Mouse (Mus musculus) MEL (cell line): ENCODE results near the gene Cercam. TPM values are rescaled to one million over a fixed set of nuclear protein-coding genes. Genes with fewer than 3 reads are reported as not detected.

ENCODE experiments used
- DNase-seq: peaks from one replicate; pipeline ENCODE4 v3.0.0; 2011; ENCODE audit warnings: low read depth, low spot score
- H3K27ac ChIP-seq: 2 replicates; pipeline ENCODE4 v1.5.1; 2012; ENCODE audit warnings: low read depth, mild to moderate bottlenecking, control low read depth, low read length, moderate library complexity; ENCODE audit not compliant: control insufficient read depth
- H3K27me3 ChIP-seq, 2 experiments: fragments of 150-350 bp in 1 of 2; sonication (generic) in 1 of 2; 2 replicates each; pipeline ENCODE4 v1.6.1; 2012; ENCODE audit warnings: low read length in 2 of 2, mild to moderate bottlenecking in 2 of 2, improper control_type of control experiment in 1 of 2, moderate library complexity in 1 of 2; ENCODE audit not compliant: insufficient read depth in 2 of 2, control insufficient read depth in 1 of 2
- H3K36me3 ChIP-seq, 2 experiments: 2 replicates each; pipeline ENCODE4 v1.6.1; 2012 to 2014; ENCODE audit warnings: low read length in 2 of 2, improper control_type of control experiment in 1 of 2, inconsistent platforms in 1 of 2, mild to moderate bottlenecking in 1 of 2; ENCODE audit not compliant: insufficient read depth in 2 of 2, control insufficient read depth in 1 of 2
- H3K4me1 ChIP-seq, 2 experiments: fragments of 150-350 bp in 1 of 2; sonication (generic) in 1 of 2; 2 replicates each; pipeline ENCODE4 v1.6.1; 2012; ENCODE audit warnings: low read length in 2 of 2, improper control_type of control experiment in 1 of 2, mild to moderate bottlenecking in 1 of 2; ENCODE audit not compliant: insufficient read depth in 2 of 2, control insufficient read depth in 1 of 2
- H3K4me3 ChIP-seq, 2 experiments: fragments of 150-350 bp in 1 of 2; sonication (generic) in 1 of 2; 2 replicates each; pipeline ENCODE4 v1.5.1; 2012; ENCODE audit warnings: low read depth in 2 of 2, low read length in 2 of 2, mild to moderate bottlenecking in 2 of 2, moderate library complexity in 2 of 2, control low read depth in 1 of 2, improper control_type of control experiment in 1 of 2; ENCODE audit not compliant: control insufficient read depth in 1 of 2, insufficient read depth in 1 of 2
- H3K79me2 ChIP-seq: 2 replicates; pipeline ENCODE4 v1.6.1; 2012; ENCODE audit warnings: mild to moderate bottlenecking, low read length, moderate library complexity; ENCODE audit not compliant: control insufficient read depth, poor library complexity, insufficient read depth
- H3K9ac ChIP-seq: 2 replicates; pipeline ENCODE4 v1.6.1; 2012; ENCODE audit warnings: low read depth, mild to moderate bottlenecking, control low read depth, low read length, moderate library complexity; ENCODE audit not compliant: control insufficient read depth, poor library complexity, severe bottlenecking
- H3K9me3 ChIP-seq: fragments of 150-350 bp; sonication (generic); replicated peaks from 2 replicates; pipeline ENCODE4 v1.6.1; 2012; ENCODE audit warnings: mild to moderate bottlenecking, low read length, improper control_type of control experiment, moderate library complexity; ENCODE audit not compliant: insufficient read depth
- BHLHE40 ChIP-seq: IDR thresholded peaks from 2 replicates; pipeline ENCODE4 v1.6.1; 2012; ENCODE audit warnings: low read depth, mild to moderate bottlenecking, inconsistent platforms, low read length, improper control_type of control experiment, borderline replicate concordance
- CHD1 ChIP-seq: IDR thresholded peaks from 2 replicates; pipeline ENCODE4 v1.6.1; 2012; ENCODE audit warnings: low read depth, mild to moderate bottlenecking, inconsistent platforms, low read length, improper control_type of control experiment
- CTCF ChIP-seq, 3 experiments: IDR thresholded peaks in 2 of 3; conservative IDR thresholded peaks in 1 of 3; 2 replicates each; pipeline ENCODE4 v1.5.1; 2011 to 2012; ENCODE audit warnings: low read length in 3 of 3, low read depth in 2 of 3, mild to moderate bottlenecking in 2 of 3, improper control_type of control experiment in 1 of 3, inconsistent platforms in 1 of 3, mixed read lengths in 1 of 3, moderate library complexity in 1 of 3; ENCODE audit not compliant: control insufficient read depth in 1 of 3, insufficient read depth in 1 of 3, poor library complexity in 1 of 3, severe bottlenecking in 1 of 3
- E2F4 ChIP-seq: IDR thresholded peaks from 2 replicates; pipeline ENCODE4 v1.6.1; 2011; ENCODE audit warnings: low read depth, low read length, improper control_type of control experiment, borderline replicate concordance
- ELF1 ChIP-seq: IDR thresholded peaks from 2 replicates; pipeline ENCODE4 v1.6.1; 2014; ENCODE audit warnings: low read depth, mild to moderate bottlenecking, inconsistent platforms, low read length, improper control_type of control experiment, moderate library complexity
- EP300 ChIP-seq, 2 experiments: IDR thresholded peaks; 2 replicates each; pipeline ENCODE4 v1.6.1; 2011; ENCODE audit warnings: improper control_type of control experiment in 2 of 2, low read length in 2 of 2, low read depth in 1 of 2, mild to moderate bottlenecking in 1 of 2
- GABPA ChIP-seq: IDR thresholded peaks from 2 replicates; pipeline ENCODE4 v1.6.1; 2012; ENCODE audit warnings: low read depth, mild to moderate bottlenecking, inconsistent platforms, low read length, improper control_type of control experiment, moderate library complexity
- GATA1 ChIP-seq: IDR thresholded peaks from 2 replicates; pipeline ENCODE4 v1.6.1; 2011; ENCODE audit warnings: low read depth, low read length, improper control_type of control experiment
- HCFC1 ChIP-seq: IDR thresholded peaks from 2 replicates; pipeline ENCODE4 v1.6.1; 2012; ENCODE audit warnings: low read depth, mild to moderate bottlenecking, inconsistent platforms, low read length, improper control_type of control experiment, moderate library complexity
- KAT2A ChIP-seq: conservative IDR thresholded peaks from 2 replicates; pipeline ENCODE4 v1.6.1; 2012; ENCODE audit warnings: low read depth, low read length, improper control_type of control experiment, inconsistent platforms
- MAFK ChIP-seq: IDR thresholded peaks from 2 replicates; pipeline ENCODE4 v1.6.1; 2011; ENCODE audit warnings: low read depth, mild to moderate bottlenecking, low read length, improper control_type of control experiment, borderline replicate concordance
- MAX ChIP-seq: IDR thresholded peaks from 2 replicates; pipeline ENCODE4 v1.6.1; 2011; ENCODE audit warnings: low read length, improper control_type of control experiment
- MAZ ChIP-seq: IDR thresholded peaks from 2 replicates; pipeline ENCODE4 v1.6.1; 2012; ENCODE audit warnings: low read depth, mild to moderate bottlenecking, inconsistent platforms, low read length, improper control_type of control experiment
- MEF2A ChIP-seq: IDR thresholded peaks from 2 replicates; pipeline ENCODE4 v1.6.1; 2014; ENCODE audit warnings: low read depth, mild to moderate bottlenecking, inconsistent platforms, low read length, improper control_type of control experiment; ENCODE audit not compliant: poor library complexity, insufficient replicate concordance, severe bottlenecking; ENCODE audit errors: extremely low read depth
- MXI1 ChIP-seq: IDR thresholded peaks from 2 replicates; pipeline ENCODE4 v1.6.1; 2011; ENCODE audit warnings: mild to moderate bottlenecking, low read depth, low read length, improper control_type of control experiment
- MYB ChIP-seq: IDR thresholded peaks from 2 replicates; pipeline ENCODE4 v1.6.1; 2011; ENCODE audit warnings: mild to moderate bottlenecking, low read depth, low read length, improper control_type of control experiment
- NELFE ChIP-seq: IDR thresholded peaks from 2 replicates; pipeline ENCODE4 v1.6.1; 2011; ENCODE audit warnings: low read depth, low read length, improper control_type of control experiment
- NRF1 ChIP-seq: IDR thresholded peaks from 2 replicates; pipeline ENCODE4 v1.6.1; 2014; ENCODE audit warnings: low read depth, mild to moderate bottlenecking, inconsistent platforms, low read length, improper control_type of control experiment, moderate library complexity; ENCODE audit not compliant: poor library complexity, insufficient read depth, severe bottlenecking
- POLR2A ChIP-seq, 2 experiments: IDR thresholded peaks; 2 replicates each; pipeline ENCODE4 v1.6.1; 2011 to 2012; ENCODE audit warnings: low read length in 2 of 2, mild to moderate bottlenecking in 2 of 2, control low read depth in 1 of 2, improper control_type of control experiment in 1 of 2, low read depth in 1 of 2, moderate library complexity in 1 of 2; ENCODE audit not compliant: control insufficient read depth in 1 of 2, insufficient read depth in 1 of 2, poor library complexity in 1 of 2
- POLR2AphosphoS2 ChIP-seq: IDR thresholded peaks from 2 replicates; pipeline ENCODE4 v1.6.1; 2011; ENCODE audit warnings: low read length, improper control_type of control experiment
- POLR2AphosphoS5 ChIP-seq: IDR thresholded peaks from 2 replicates; pipeline ENCODE4 v1.6.1; 2012; ENCODE audit warnings: low read depth, borderline replicate concordance, mild to moderate bottlenecking, inconsistent platforms, low read length, moderate library complexity, mixed read lengths
- SIN3A ChIP-seq: IDR thresholded peaks from 2 replicates; pipeline ENCODE4 v1.6.1; 2012; ENCODE audit warnings: low read length, improper control_type of control experiment, inconsistent platforms
- TCF12 ChIP-seq: IDR thresholded peaks from 2 replicates; pipeline ENCODE4 v1.6.1; 2014; ENCODE audit warnings: low read depth, mild to moderate bottlenecking, inconsistent platforms, low read length, improper control_type of control experiment, moderate library complexity
- UBTF ChIP-seq: IDR thresholded peaks from 2 replicates; pipeline ENCODE4 v1.6.1; 2012; ENCODE audit warnings: low read depth, mild to moderate bottlenecking, inconsistent platforms, low read length, improper control_type of control experiment, moderate library complexity, borderline replicate concordance; ENCODE audit not compliant: insufficient read depth
- USF2 ChIP-seq, 2 experiments: IDR thresholded peaks; 2 replicates each; pipeline ENCODE4 v1.6.1; 2011 to 2012; ENCODE audit warnings: improper control_type of control experiment in 2 of 2, low read length in 2 of 2, borderline replicate concordance in 1 of 2, inconsistent platforms in 1 of 2, low read depth in 1 of 2, mild to moderate bottlenecking in 1 of 2; ENCODE audit not compliant: insufficient read depth in 1 of 2
- ZC3H11A ChIP-seq: IDR thresholded peaks from 2 replicates; pipeline ENCODE4 v1.6.1; 2012; ENCODE audit warnings: low read depth, mild to moderate bottlenecking, inconsistent platforms, low read length, improper control_type of control experiment
- ZKSCAN1 ChIP-seq: IDR thresholded peaks from 2 replicates; pipeline ENCODE4 v1.6.1; 2012; ENCODE audit warnings: low read depth, mild to moderate bottlenecking, inconsistent platforms, low read length, improper control_type of control experiment, moderate library complexity
- ZMIZ1 ChIP-seq: IDR thresholded peaks from 2 replicates; pipeline ENCODE4 v1.6.1; 2012; ENCODE audit warnings: low read depth, mild to moderate bottlenecking, inconsistent platforms, low read length, improper control_type of control experiment, moderate library complexity
- ZNF384 ChIP-seq: IDR thresholded peaks from 2 replicates; pipeline ENCODE4 v1.6.1; 2012; ENCODE audit warnings: low read depth, mild to moderate bottlenecking, inconsistent platforms, low read length, improper control_type of control experiment
- polyA plus RNA-seq, 2 experiments: library from polyadenylated mRNA; stranded (reverse) in 1 of 2; unstranded in 1 of 2; fragments of >175 nt in 1 of 2; fragments of >200 nt in 1 of 2; gene quantifications; 2 replicates each; pipeline versions ENCODE4 v1.2.1 to v1.2.4; 2012; ENCODE audit warnings: low replicate concordance in 2 of 2, low read depth in 1 of 2; ENCODE audit not compliant: insufficient read length in 2 of 2, insufficient read depth in 1 of 2, missing spikeins in 1 of 2
- total RNA-seq: library from RNA; depleted of rRNA; stranded (reverse); fragments of 300-350 nt; gene quantifications from 2 replicates; pipeline ENCODE4 v1.2.3, GENCODE M21; 2012

The Cercam gene
- total and polyA plus RNA-seq, 3 experiments = 8.8 to 23.4 TPM; not detected in 1

- no peaks in the 10 kb centered on the region for H3K79me2 ChIP-seq
- H3K9me3 ChIP-seq = no peaks in the 10 kb centered on the region
- H3K27me3 ChIP-seq = no peaks in the 10 kb centered on the region
- no peaks in the 10 kb centered on the region for H3K36me3 ChIP-seq
- no peaks in the 10 kb centered on the region for H3K4me1 ChIP-seq
- TF ChIP-seq ZNF384 = no peak
- TF ChIP-seq GABPA = no peak
- TF ChIP-seq POLR2A (IDR thresholded peaks at IDR 0.05; ENCODE audit: control insufficient read depth in 1 of 2, insufficient read depth in 1 of 2, low read depth in 1 of 2, low read length in 2 of 2, poor library complexity in 1 of 2) = no peak
- TF ChIP-seq GATA1 = no peak
- TF ChIP-seq KAT2A = no peak
- TF ChIP-seq UBTF = no peak
- TF ChIP-seq ZKSCAN1 = no peak
- no peak for TF ChIP-seq ELF1
- no peak for TF ChIP-seq USF2 (IDR thresholded peaks at IDR 0.05; ENCODE audit: borderline replicate concordance in 1 of 2, insufficient read depth in 1 of 2, low read depth in 1 of 2, low read length in 2 of 2)
- no peak for TF ChIP-seq NRF1
- no peak for TF ChIP-seq HCFC1
- no peak for TF ChIP-seq ZC3H11A
- TF ChIP-seq BHLHE40 = no peak
- TF ChIP-seq POLR2AphosphoS2 = no peak
- no peak for TF ChIP-seq POLR2AphosphoS5
- no peak for TF ChIP-seq EP300 (IDR thresholded peaks at IDR 0.05; ENCODE audit: low read depth in 1 of 2, low read length in 2 of 2)
- H3K27ac ChIP-seq = no peak overlapping the region
- DNase-seq = no peak
- no peak overlapping the region for H3K9ac ChIP-seq
- no peak overlapping the region for H3K4me3 ChIP-seq
Observed at GRCm38 (mm10) chr2:29879191-29879590, 10.2 kb downstream of the Cercam start.

- Histone ChIP-seq H3K9ac (no peak overlapping the region), H3K9me3 (no peaks in the 10 kb centered on the region), H3K27ac (no peak overlapping the region), H3K79me2 (no peaks in the 10 kb centered on the region)
- TF ChIP-seq ZKSCAN1 (no peak), E2F4 (no peak), MAZ (no peak), SIN3A (no peak), MXI1 (no peak), GABPA (no peak), MAFK (no peak), ZMIZ1 (no peak), POLR2AphosphoS2 (no peak), TCF12 (no peak), HCFC1 (no peak), CTCF (IDR thresholded peaks at IDR 0.05 in 2 of 3, conservative IDR thresholded peaks at IDR 0.05 in 1 of 3; ENCODE audit: control insufficient read depth in 1 of 3, insufficient read depth in 1 of 3, low read depth in 2 of 3, low read length in 3 of 3, poor library complexity in 1 of 3, severe bottlenecking in 1 of 3) (no peak), MEF2A (no peak), MAX (no peak), GATA1 (no peak), ZNF384 (no peak), CHD1 (no peak), NELFE (no peak), BHLHE40 (no peak), MYB (no peak)
- TF ChIP-seq, all 39 proteins: peak for 0
- no peak overlapping the region for H3K4me3 ChIP-seq
- no peaks in the 10 kb centered on the region for H3K36me3 ChIP-seq
- H3K27me3 ChIP-seq = no peaks in the 10 kb centered on the region
- no peaks in the 10 kb centered on the region for H3K4me1 ChIP-seq
- DNase-seq = no peak
Observed at GRCm38 (mm10) chr2:29879964-29880830, 11.2 kb downstream of the Cercam start.
